Mouse (Mus musculus) cerebellum, adult 11-12 months (tissue): ENCODE measurements around the gene Armc6.
"Not testable (repeated sequence)": the region's sequence is repeated elsewhere in the genome, so short reads cannot be mapped to it uniquely, and the experiment has no call there.

ENCODE experiments used
- DNase-seq: peaks from one replicate; pipeline ENCODE4 v3.0.0; 2022

Gene Armc6

DNA sequence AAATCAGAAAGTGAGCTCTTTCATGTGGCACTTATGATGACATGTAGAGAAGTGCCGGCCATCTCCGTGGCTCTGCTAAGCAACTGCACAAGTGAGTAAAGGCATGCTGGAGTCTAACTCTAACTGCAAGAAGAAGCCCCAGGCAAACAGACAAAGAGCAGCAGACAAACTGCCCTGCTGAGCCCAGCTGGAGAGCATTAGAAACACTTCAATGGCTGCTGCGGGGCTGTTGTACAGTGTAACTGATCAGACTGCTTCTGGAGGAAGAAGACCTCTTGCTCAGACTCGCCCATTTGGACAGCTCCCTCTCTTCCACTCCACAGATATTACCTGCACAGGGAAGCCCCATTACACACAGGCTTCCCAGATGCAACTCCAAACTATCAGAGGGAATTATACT is 6.3 kb downstream of the Armc6 start:
- no peak for DNase-seq

DNA sequence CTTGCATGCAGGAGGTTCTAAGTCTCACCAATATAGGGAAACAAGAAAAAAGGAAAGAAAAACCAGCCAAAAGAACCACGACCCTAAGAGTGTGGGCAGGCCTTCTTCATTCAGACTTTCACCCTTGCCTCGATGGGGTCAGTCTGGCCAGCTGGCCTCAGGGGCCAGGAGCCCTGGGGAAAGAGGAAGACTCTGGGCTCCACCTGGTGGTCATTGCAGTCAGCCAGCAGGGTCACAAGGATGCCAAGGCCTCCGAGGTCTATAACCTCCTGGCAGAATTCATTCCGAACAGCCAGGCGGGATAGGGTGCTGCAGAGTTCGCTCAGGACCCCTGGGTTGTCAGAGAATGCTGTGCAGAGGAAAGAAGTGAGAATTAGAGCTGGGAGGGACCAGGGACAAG is 10.9 kb downstream of the Armc6 start:
- no peak for DNase-seq

GRCm38 (mm10) chr8:70222041-70222440 is 12.2 kb downstream of the Armc6 start:
- no peak for DNase-seq

DNA sequence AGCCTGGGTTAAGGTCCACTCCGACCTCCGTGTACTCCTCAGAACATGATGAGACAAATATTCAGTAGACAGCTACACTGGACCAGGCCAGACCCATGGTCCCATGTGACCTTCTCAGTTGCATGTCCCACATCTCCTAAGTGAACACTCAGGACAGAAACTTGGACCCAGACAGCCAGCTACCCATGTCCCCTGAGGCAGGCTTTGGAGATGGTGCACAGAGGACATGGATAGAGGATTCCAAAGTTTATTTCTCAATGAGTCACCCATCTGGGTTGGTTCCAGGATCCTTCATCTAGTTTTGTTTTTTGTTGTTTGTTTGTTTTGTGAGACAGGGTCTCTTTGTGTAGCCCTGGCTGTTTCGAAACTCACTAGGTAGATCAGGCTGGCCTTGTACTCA is 13.4 kb downstream of the Armc6 start:
- DNase-seq = no peak

DNA sequence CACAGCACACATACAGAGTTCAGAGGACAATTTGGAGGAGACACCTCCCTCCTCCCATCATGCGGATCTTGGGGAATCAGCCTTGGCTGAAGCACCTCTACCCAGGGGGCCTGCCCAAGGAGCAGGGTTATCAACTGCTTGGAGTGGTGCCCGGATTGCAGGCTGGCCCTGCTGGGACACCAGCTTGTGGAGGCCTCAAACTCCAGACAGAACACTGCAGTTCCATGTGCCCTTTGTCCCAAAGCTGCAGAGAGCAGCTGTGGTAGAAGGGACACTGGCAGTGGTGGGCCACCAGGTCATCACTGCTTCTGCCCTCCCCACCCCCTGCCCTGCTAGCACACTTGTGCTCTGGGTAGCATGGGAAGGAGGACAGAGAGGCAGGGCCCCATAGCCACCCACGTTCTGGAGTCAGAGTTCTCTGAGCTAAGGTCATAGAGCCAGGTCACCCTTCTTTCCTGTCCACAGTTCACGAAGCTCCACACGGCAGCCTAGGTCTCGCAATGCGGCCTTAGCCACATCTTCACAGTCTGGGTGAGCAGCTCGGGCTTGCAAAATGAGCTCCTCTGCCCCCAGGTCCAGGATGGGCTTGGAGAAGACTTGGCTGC is 13.9 kb downstream of the Armc6 start:
- peak; percentile 67 for DNase-seq

DNA sequence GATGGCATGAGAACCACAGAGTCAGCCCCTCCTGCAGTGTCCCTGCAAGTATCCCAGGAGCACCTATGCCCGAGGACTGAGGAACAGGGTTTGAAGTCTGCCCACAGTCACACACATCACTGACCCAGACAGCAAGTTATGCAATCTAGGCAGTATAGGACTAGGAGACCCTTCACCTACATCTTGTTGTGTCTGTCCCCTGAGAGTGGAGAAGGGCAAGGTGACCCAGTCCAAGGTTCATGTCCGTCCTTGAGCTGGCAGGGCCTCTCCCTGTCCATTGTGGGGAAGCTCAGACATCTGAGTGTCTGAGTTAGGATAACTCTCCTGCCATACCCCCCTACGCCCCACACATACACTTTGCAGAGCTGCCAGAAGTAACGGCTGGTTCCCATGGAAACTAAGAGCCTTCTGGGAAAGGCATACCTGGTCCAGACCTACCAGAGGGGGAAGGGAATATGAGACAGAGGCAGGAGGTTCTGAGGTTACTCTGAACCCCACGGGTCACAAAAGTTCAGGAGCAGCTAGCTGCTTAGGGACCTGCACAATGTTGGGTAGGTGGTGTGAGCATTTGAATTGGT is 15.1 kb downstream of the Armc6 start:
- no peak for DNase-seq

DNA sequence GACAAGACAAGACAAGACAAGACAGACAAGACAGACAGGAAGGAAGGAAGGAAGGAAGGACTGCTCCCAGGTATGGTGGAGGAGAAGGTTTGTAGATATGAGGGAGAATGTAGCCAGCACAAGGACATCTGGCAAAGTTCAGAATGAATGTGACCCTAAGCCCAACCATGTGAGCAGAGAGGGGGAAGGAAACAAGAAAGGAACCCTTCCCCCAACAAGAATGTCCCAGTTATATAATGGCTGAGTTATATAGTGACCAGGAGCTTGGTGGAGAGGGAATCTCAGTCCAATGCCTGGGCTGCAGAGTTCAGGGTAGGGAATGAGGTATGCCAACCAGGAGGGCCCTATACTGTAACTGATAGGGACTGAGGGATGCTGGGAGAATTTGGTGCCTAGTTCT is 16.8 kb downstream of the Armc6 start:
- no peak for DNase-seq

DNA sequence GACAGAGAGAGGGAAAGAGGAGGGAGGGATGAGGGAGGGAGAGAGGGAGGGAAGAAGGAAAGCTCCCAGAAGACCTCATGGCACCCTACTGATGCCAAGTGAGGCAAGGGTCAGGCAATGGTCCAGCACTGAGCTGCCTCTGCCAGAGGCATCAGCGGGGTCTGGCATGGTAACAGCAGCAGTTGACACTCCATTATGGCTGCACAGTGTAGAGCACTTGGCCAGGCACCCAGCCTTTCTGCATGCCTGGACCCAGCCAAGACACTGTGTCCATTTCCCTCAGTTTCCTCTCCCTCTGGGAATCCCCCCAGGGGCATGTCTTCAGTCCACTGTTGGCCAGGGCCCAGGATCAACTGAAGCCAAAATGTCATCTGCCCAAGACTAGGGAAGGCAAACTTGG is 17.7 kb downstream of the Armc6 start:
- peak; percentile 85 for DNase-seq

DNA sequence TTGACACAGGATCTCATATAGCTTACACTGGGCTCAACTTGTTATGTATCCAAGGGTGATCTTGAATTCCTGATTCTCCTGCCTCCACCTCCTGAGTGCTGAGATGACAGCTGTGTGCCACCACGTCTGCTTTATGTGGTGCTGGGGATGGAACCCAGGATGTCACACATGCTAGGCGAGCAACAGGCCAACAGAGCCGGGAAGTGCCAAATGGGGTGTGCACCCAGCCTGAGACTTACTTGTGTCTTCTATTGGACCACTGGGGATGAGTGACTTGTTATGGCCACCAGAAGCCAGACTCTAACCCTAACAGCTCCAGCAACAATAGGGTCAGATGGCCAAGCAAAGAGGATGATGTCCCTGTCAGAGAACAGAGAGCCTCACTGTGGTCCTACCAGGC is 18.1 kb downstream of the Armc6 start:
- DNase-seq = not testable (repeated sequence)

- no peak for DNase-seq
These were observed 19.2 kb downstream of the Armc6 start for GRCm38 (mm10) chr8:70215092-70215491.

GRCm38 (mm10) chr8:70214411-70214810 is 19.9 kb downstream of the Armc6 start:
- no peak for DNase-seq

GRCm38 (mm10) chr8:70212112-70213055 is 21.9 kb downstream of the Armc6 start, which contains the start of gene Slc25a42:
Slc25a42 (minus strand) TSS chr8:70212305.
- peak; percentile 100 for DNase-seq

GRCm38 (mm10) chr8:70211726-70212111 is 22.5 kb downstream of the Armc6 start:
- no peak for DNase-seq

DNA sequence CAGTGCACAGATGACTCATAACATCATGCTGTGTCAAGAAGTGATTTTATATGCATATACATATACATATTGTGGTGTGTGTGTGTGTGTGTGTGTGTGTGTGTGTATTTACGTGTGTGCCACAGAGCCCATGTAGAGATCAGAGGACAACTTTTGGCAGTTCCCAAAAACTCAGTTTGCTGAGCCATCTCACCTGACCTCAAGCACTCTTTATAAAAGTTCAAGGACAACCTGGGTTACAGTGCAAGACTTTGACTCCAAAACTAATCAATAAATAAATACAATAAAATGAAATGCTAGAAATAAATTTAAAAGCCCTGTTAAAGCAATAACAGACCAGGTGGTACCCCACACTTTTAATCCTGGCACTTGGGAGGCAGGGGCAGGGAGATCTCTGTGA is 23.0 kb downstream of the Armc6 start:
- no peak for DNase-seq

- DNase-seq = peak; percentile 53
These were observed 23.7 kb downstream of the Armc6 start for GRCm38 (mm10) chr8:70210538-70210937.

GRCm38 (mm10) chr8:70208130-70208529 is 26.1 kb downstream of the Armc6 start:
- DNase-seq = no peak

DNA sequence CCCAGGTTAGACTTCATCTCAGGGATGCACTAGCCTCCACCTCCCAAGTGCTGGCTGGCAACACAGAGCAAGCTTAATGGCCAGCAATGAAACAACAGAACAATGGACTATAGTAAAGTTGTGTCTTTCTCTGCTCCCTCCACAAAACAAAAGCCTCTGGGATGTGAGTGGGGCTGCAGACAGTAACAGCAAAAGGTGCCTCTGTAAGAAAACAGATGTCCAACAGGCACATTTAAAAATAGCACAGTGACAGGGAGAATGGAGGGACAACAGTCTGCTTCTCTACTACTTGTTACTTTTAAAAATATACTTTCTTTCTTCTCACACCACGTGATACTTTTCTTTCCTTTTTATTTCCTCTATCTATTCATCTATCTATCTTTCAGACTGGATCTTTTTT is 29.5 kb downstream of the Armc6 start:
- DNase-seq = no peak

- no peak for DNase-seq
These were observed 31.2 kb downstream of the Armc6 start for GRCm38 (mm10) chr8:70203072-70203471.

DNA sequence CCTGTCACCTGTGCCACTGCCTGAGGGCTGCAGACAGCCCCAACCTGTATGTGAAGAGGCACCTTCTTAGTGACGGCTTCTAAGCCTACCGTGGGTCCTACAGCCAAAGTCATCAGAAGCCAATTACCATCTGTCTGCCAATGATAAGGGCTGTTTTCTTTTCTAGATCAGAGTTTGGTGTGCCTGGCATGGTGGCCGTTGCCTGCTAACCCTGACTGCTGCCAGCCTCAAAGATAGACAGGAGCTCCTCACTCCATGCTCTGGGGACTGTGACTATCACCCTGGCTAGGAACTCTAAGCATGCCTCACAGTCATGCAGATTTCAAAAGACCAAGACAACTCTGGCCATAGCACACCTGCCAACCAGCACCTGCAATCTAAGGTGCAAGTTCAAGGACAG is 32.8 kb downstream of the Armc6 start:
- DNase-seq = no peak

GRCm38 (mm10) chr8:70200098-70200681 is 34.1 kb downstream of the Armc6 start:
- DNase-seq = peak; percentile 77

DNA sequence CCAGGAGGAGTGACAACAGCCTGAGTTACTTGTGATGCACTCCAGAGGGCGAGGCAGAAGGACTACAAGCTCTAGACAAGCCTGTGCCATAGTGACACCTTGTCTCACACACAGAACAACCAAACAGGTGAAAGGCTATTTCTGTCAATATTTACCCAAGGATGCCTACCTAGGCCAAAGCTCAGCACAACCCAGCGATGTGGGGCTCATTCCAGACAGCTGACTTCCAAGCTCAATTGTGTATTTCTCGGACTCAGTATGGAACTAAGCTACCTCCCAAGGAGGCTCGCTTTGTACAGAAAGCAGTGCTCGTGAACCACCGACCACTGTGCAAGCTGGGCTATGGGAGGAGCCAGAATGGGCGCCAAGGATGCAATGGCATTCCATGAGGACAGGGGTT is 36.7 kb downstream of the Armc6 start:
- no peak for DNase-seq

GRCm38 (mm10) chr8:70195762-70196161 is 38.5 kb downstream of the Armc6 start:
- no peak for DNase-seq

DNA sequence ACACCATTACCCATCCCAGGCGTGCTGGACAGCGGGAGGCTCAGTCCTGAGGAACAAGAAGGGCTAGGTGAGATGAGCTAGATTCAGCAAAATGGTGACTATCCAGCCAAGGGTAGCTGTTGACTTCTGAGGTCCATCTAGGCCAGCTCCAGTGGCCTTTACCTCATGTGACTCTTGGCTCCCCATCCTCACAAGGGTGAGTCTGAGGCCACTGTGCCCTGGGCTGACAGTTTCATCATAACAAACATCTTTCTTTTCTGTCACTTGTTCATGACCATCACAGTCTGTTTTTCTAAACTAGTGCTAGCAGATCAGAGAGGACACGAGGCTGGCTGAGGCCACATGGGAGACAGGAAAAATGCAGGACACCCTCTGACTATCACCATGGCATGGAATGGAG is 40.1 kb downstream of the Armc6 start:
- no peak for DNase-seq

DNA sequence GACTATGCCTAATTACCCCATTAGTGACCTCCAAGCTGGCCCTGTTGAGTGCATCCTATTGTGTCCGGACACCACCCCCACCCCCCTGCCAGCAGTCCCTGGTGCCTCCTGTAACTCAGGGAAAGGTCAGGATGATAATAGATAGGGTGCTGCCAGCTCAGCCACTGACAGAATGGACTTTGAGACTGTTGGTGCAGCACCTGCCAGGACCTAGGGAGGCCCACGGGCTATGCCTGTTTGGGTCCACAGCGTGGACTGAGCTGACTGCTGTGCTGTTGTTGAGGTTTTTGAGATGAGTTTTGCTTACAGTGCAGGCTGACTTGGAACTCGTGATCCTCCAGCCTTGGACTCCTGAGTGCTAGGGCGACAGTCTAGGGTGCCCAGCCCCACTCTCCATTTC is 41.0 kb downstream of the Armc6 start:
- DNase-seq = no peak
